Mouse (Mus musculus) midbrain, embryonic 10.5 days (tissue): ENCODE data around the gene Kcnk7. TPM values are rescaled to one million over a fixed set of nuclear protein-coding genes. Genes with fewer than 3 reads are reported as not detected.
A peak's percentile ranks its signal among the peaks of the same experiment; 100 is the strongest.

Source experiments
- DNase-seq: peaks from one replicate; pipeline ENCODE4 v3.0.0-alpha.2; 2017; ENCODE audit warnings: low spot score
- H3K27ac ChIP-seq: fragments of 300-500 bp; sonication (generic); replicated peaks from 2 replicates; pipeline ENCODE4 v1.5.1; 2016; ENCODE audit warnings: mild to moderate bottlenecking
- H3K27me3 ChIP-seq: fragments of 300-500 bp; sonication (generic); 2 replicates; pipeline ENCODE4 v1.6.1; 2016; ENCODE audit warnings: low read depth, mild to moderate bottlenecking; ENCODE audit not compliant: poor library complexity, severe bottlenecking
- H3K36me3 ChIP-seq: fragments of 300-500 bp; sonication (generic); 2 replicates; pipeline ENCODE4 v1.6.1; 2016; ENCODE audit warnings: mild to moderate bottlenecking, moderate library complexity
- H3K4me1 ChIP-seq: fragments of 300-500 bp; sonication (generic); 2 replicates; pipeline ENCODE4 v1.6.1; 2016
- H3K4me3 ChIP-seq: fragments of 300-500 bp; sonication (generic); 2 replicates; pipeline ENCODE4 v1.5.1; 2016; ENCODE audit warnings: mild to moderate bottlenecking, moderate library complexity
- H3K9me3 ChIP-seq: fragments of 300-500 bp; sonication (generic); replicated peaks from 2 replicates; pipeline ENCODE4 v1.6.1; 2016; ENCODE audit warnings: mild to moderate bottlenecking
- WGBS: fragments of 180-500 bp; shearing (Covaris S2); methylation state at CpG from one replicate; pipeline ENCODE4 v1.1.7; 2016; 5-methylcytosine and 5-hydroxymethylcytosine counted together
- polyA plus RNA-seq: library from polyadenylated mRNA; unstranded; fragments of >200 nt; fragmentation: Nextera tagmentation; extraction: Ambion mirVana; gene quantifications from 2 replicates; pipeline ENCODE4 v1.2.1, GENCODE M21; 2016

The Kcnk7 gene
- polyA plus RNA-seq = 0.20 TPM in 1 of 2 replicates, not detected in the other

- H3K36me3 ChIP-seq = peaks cover 74% of the 10 kb centered on the region
- H3K9me3 ChIP-seq = no peaks in the 10 kb centered on the region
- 73% methylated on average over 17 of the region's 17 CpGs for WGBS
- no peak for DNase-seq
- H3K4me3 ChIP-seq = no peak within 1 kb of the TSS
- H3K27ac ChIP-seq = 0 out of 2 replicates have a peak within 1 kb of the TSS, but pooled peaks have one; percentile 4
- H3K27me3 ChIP-seq = no peaks in the 10 kb centered on the region
- peaks cover 11% of the 10 kb centered on the region for H3K4me1 ChIP-seq
Measured at GRCm38 (mm10) chr19:5704163-5704800, at the start of gene Kcnk7. Gene Kcnk7 (plus strand): TSS chr19:5704367.

- peak; percentile 35 for DNase-seq
- peaks cover 50% of the 10 kb centered on the region for H3K36me3 ChIP-seq
- WGBS = 5% methylated on average over 43 of the region's 43 CpGs
- H3K4me3 ChIP-seq = peak overlapping the region; percentile 56
- H3K27me3 ChIP-seq = peaks cover 59% of the 10 kb centered on the region
- no peaks in the 10 kb centered on the region for H3K9me3 ChIP-seq
- H3K27ac ChIP-seq = peak overlapping the region; percentile 14; the same call in 1 of the 2 replicates
- peaks cover 27% of the 10 kb centered on the region for H3K4me1 ChIP-seq
Measured at GRCm38 (mm10) chr19:5654720-5655298, 49.4 kb upstream of the Kcnk7 start.

GRCm38 (mm10) chr19:5660942-5661751 lies 43.0 kb upstream of the Kcnk7 start:
- Histone ChIP-seq H3K4me3 (peak overlapping the region; percentile 23; the same call in 1 of the 2 replicates), H3K27me3 (peaks cover 10% of the 10 kb centered on the region), H3K9me3 (no peaks in the 10 kb centered on the region), H3K4me1 (peaks cover 31% of the 10 kb centered on the region), H3K27ac (peak overlapping the region; percentile 57), H3K36me3 (peaks cover 37% of the 10 kb centered on the region)
- DNase-seq = no peak
- WGBS = 87% methylated on average over 16 of the region's 16 CpGs

- Histone ChIP-seq H3K4me3 (peak overlapping the region; percentile 57), H3K4me1 (peaks cover 31% of the 10 kb centered on the region), H3K9me3 (no peaks in the 10 kb centered on the region), H3K27me3 (no peaks in the 10 kb centered on the region), H3K36me3 (peaks cover 40% of the 10 kb centered on the region), H3K27ac (peak overlapping the region; percentile 82)
- 86% methylated on average over 8 of the region's 8 CpGs for WGBS
- DNase-seq = no peak
Measured at GRCm38 (mm10) chr19:5662310-5662709, 41.9 kb upstream of the Kcnk7 start.

- DNase-seq = peak; percentile 89
- peaks cover 46% of the 10 kb centered on the region for H3K36me3 ChIP-seq
- peaks cover 31% of the 10 kb centered on the region for H3K4me1 ChIP-seq
- peak within 1 kb of the TSS; percentile 82 for H3K27ac ChIP-seq
- no peaks in the 10 kb centered on the region for H3K27me3 ChIP-seq
- no peaks in the 10 kb centered on the region for H3K9me3 ChIP-seq
- peak within 1 kb of the TSS; percentile 57 for H3K4me3 ChIP-seq
- under 1% methylated on average over 32 of the region's 32 CpGs for WGBS
Measured at GRCm38 (mm10) chr19:5662981-5663913, 40.9 kb upstream of the Kcnk7 start, which contains the start of gene Sipa1. Gene Sipa1 (minus strand): TSS chr19:5663707.

- Histone ChIP-seq H3K4me1 (peaks cover 31% of the 10 kb centered on the region), H3K27me3 (no peaks in the 10 kb centered on the region), H3K4me3 (no peak overlapping the region; the same call in 1 of the 2 replicates), H3K9me3 (no peaks in the 10 kb centered on the region), H3K27ac (0 out of 2 replicates have a peak overlapping the region, but pooled peaks have one; percentile 23), H3K36me3 (peaks cover 54% of the 10 kb centered on the region)
- WGBS = 92% methylated on average over 10 of the region's 10 CpGs
- DNase-seq = no peak
Measured at GRCm38 (mm10) chr19:5664669-5665257, 39.4 kb upstream of the Kcnk7 start.

- H3K9me3 ChIP-seq = no peaks in the 10 kb centered on the region
- 91% methylated on average over 15 of the region's 15 CpGs for WGBS
- peaks cover 61% of the 10 kb centered on the region for H3K36me3 ChIP-seq
Measured at GRCm38 (mm10) chr19:5665465-5665864, 38.7 kb upstream of the Kcnk7 start.

GRCm38 (mm10) chr19:5666386-5666785 lies 37.8 kb upstream of the Kcnk7 start:
- Histone ChIP-seq H3K9me3 (no peaks in the 10 kb centered on the region), H3K27ac (no peak overlapping the region), H3K27me3 (no peaks in the 10 kb centered on the region), H3K36me3 (peaks cover 71% of the 10 kb centered on the region), H3K4me3 (peak overlapping the region; percentile 14; the same call in 1 of the 2 replicates), H3K4me1 (peaks cover 28% of the 10 kb centered on the region)
- DNase-seq = no peak
- WGBS = 97% methylated on average over 18 of the region's 18 CpGs

More at GRCm38 (mm10) chr19:5665465-5665864, 38.7 kb upstream of the Kcnk7 start:
- Histone ChIP-seq H3K4me3 (no peak overlapping the region), H3K27ac (peak overlapping the region; percentile 55; the same call in 1 of the 2 replicates), H3K27me3 (no peaks in the 10 kb centered on the region), H3K4me1 (peaks cover 31% of the 10 kb centered on the region)
- DNase-seq = no peak

GRCm38 (mm10) chr19:5668372-5668771 lies 35.8 kb upstream of the Kcnk7 start:
- Histone ChIP-seq H3K36me3 (peaks cover 90% of the 10 kb centered on the region), H3K27ac (no peak overlapping the region), H3K4me1 (peaks cover 16% of the 10 kb centered on the region), H3K9me3 (no peaks in the 10 kb centered on the region), H3K4me3 (no peak overlapping the region), H3K27me3 (no peaks in the 10 kb centered on the region)
- no peak for DNase-seq
- 94% methylated on average over 4 of the region's 4 CpGs for WGBS

GRCm38 (mm10) chr19:5680432-5680831 lies 23.7 kb upstream of the Kcnk7 start:
- no peaks in the 10 kb centered on the region for H3K4me1 ChIP-seq
- H3K27ac ChIP-seq = no peak overlapping the region
- peaks cover 98% of the 10 kb centered on the region for H3K36me3 ChIP-seq
- H3K9me3 ChIP-seq = no peaks in the 10 kb centered on the region
- no peak overlapping the region for H3K4me3 ChIP-seq
- H3K27me3 ChIP-seq = no peaks in the 10 kb centered on the region
- WGBS = 91% methylated on average over 4 of the region's 4 CpGs
- no peak for DNase-seq

GRCm38 (mm10) chr19:5684236-5684635 lies 19.9 kb upstream of the Kcnk7 start:
- Histone ChIP-seq H3K27ac (no peak overlapping the region), H3K9me3 (no peaks in the 10 kb centered on the region), H3K4me1 (peaks cover 15% of the 10 kb centered on the region), H3K27me3 (no peaks in the 10 kb centered on the region), H3K4me3 (no peak overlapping the region; the same call in 1 of the 2 replicates), H3K36me3 (peaks cover 80% of the 10 kb centered on the region)
- no peak for DNase-seq
- WGBS = 93% methylated on average over 12 of the region's 12 CpGs
